Mouse (Mus musculus): ENCODE measurements around the gene Otop3.

Otop3 gene

DNA sequence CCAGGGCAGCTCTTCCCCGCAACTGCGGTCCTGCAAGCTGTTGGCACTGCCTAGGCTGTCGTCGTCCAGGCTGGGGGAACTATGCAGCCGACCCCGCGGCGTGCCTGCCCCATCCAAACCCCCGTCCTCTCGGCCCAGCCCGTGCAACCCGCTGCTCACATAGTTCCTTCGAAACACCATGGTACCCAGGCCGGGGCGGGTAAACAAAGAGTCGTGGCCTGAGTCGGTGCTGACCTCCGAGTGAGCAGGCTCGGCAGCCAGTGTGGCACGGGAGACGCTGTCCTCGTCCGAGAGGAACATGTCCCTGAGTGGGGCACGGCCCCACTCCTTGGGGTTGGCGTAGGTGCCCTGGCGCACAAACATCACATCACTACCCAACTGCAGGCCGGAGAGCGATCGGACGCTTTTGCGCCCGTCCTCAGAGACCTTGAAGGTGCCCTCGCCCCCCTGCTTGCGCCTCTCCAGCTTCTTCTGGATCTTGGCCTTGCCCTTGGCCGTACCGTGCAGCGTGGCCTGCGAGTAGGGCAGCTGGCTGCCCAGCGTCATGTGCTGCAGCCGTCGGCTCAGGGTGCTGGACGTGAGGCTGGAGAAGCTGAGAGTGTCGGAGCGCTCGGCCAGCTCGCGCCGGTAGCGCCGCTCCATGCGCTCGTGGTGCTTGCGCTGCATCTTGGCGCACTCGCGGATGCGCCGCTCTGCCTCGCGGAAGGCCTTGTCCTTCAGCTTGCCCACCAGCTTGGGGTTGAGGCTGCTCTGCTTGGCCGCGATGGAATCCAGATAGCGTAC lies 16.1 kb upstream of the Otop3 start:
- no peak for DNase-seq (ENCODE audit: low spot score in 2 of 2)

- DNase-seq (ENCODE audit: low spot score in 2 of 2), result no peak
Measured at GRCm38 (mm10) chr11:115319704-115320383, 14.7 kb upstream of the Otop3 start.

DNA sequence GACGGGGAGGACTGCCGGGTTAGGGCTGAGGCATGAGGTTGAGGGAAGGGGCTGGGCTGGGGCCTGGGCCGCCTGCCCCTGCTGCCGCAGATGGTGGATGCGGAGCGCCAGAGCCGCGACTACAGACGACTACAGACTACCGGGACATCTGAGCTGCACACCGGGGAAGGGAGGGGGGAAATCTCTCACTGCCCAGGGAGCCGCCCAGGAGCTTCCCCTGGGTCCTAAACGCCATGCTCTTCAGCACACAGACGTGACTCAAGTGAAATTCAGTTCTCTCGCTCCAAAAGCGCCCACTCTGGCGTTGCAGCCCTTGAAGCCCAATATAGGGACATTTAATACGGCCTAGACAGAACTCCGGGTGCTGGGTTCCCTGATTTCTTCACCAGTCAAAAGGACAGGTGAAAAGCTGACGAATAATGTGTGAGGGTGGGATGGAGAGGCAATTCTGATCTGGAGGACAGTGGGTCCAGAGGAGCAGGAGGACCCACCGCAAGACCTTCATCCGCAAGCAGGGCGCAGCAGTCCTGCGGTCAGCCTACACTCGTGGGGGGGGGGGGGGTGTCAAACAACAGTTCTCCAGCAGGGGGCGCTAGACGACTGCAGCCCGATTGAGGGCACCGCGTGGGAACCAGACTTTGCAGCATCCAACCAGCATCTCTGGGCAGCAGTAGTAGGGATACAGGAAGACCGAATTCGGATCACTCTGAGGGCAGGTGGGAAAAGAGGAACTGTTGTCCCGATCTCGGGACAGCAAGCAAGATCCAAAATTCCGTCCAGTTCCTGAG lies 12.4 kb upstream of the Otop3 start, which contains the start of gene Ush1g:
Gene Ush1g, minus strand, starts transcription at position 136 of the 788 bp plus-strand sequence.
- DNase-seq (ENCODE audit: low spot score in 2 of 2), result no peak

DNA sequence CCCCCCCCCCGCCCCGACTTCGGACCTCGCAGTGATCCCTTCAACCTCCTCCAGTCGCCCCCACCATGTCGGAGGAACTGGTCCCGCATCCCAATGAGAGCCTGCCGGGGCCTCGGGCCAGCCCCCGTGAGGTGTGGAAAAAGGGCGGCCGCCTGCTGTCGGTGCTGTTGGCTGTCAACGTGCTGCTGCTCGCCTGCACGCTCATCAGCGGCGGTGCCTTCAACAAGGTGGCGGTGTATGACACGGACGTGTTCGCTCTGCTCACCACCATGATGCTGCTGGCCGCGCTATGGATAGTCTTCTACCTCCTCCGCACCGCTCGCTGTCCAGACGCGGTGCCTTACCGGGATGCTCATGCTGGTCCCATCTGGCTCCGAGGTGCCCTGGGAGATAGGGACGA lies 11.2 kb upstream of the Otop3 start:
- no peak for DNase-seq (ENCODE audit: low spot score in 2 of 2)

- DNase-seq (ENCODE audit: low spot score in 2 of 2), result peak; percentile 53 to 57
Measured at GRCm38 (mm10) chr11:115326730-115327129, 7.8 kb upstream of the Otop3 start.

- no peak for DNase-seq (ENCODE audit: low spot score in 2 of 2)
Measured at GRCm38 (mm10) chr11:115329339-115329738, 5.2 kb upstream of the Otop3 start.

- DNase-seq (ENCODE audit: low spot score in 2 of 2), result no peak
Measured at GRCm38 (mm10) chr11:115335223-115335622, 692 bp downstream of the Otop3 start.

- no peak for DNase-seq (ENCODE audit: low spot score in 2 of 2)
Measured at GRCm38 (mm10) chr11:115336115-115336514, 1.6 kb downstream of the Otop3 start.

DNA sequence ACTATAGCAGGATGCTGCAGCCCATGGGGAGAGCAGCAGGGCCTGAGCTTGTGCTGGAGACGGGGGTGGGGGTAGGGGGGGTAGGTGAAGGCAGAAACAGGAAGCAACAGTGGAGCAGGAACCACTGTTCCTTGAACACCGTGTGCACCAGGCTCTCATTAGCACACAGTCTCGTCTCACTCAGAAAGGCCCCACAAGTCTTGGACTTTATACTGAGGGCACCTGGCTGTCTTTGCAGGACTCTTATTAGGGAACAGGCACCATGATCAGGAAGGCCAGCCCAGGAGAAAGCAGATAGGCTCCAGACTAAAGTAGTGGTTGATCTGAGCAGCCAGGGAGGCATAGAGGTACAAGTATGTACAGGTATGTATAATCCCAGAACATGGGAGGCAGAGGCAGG lies 2.8 kb downstream of the Otop3 start:
- no peak for DNase-seq (ENCODE audit: low spot score in 2 of 2)

DNA sequence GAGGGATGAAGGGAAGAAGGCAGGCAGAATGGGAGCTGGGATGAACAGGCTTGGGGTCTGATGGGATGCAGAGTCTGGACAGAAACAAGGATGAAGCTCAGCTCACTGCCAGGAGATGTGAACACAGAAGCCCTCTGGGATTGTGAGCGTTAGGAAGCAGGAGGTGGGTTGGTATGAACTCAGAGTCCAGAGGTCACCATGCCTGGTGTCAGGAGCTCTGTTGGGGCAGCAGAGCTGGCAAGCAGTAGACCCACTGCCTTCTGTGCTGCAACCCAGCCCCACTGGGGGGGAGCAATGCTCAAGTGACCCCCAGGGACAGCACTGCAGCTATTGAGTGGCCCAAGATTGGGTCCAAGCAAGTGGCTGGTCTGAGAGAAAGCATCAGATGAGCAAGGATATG lies 3.3 kb downstream of the Otop3 start:
- DNase-seq (ENCODE audit: low spot score in 2 of 2), result no peak

DNA sequence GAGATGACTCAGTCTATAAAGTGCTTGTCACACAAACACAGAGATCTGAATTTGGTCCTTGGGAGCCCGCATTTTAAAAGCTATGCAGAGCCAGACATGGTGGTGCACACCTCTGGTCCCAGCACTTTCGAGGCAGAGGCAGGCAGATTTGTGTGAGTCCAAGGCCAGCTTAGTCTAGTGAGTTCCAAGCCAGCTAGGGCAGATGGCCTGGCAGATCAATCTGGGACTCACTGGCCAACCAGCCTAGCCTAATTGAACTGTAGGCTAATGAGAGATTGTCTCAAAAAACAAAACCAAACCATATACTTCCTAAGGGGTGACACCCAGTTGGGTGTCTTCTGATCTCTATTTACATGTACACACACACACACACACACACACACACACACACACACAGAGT lies 6.7 kb downstream of the Otop3 start:
- DNase-seq (ENCODE audit: low spot score in 2 of 2), result no peak

DNA sequence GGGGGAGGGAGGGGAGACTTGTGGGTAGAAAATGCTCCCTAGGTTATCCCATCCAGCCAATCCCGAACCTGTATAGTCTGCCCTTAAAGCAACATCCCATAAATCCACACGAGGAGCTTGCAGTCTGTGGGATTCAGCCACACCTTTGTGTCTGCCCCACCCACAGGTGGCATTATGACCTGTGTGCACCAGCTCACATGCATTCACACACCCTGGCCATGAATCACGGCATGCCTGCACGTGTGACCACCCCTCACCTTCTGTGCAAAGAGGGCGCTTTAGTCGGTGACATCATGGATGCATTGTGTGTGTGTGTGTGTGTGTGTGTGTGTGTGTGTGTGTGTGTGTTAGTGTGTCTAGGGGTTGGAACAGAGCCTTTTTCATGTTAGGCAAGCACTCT lies 7.3 kb downstream of the Otop3 start:
- no peak for DNase-seq (ENCODE audit: low spot score in 2 of 2)

DNA sequence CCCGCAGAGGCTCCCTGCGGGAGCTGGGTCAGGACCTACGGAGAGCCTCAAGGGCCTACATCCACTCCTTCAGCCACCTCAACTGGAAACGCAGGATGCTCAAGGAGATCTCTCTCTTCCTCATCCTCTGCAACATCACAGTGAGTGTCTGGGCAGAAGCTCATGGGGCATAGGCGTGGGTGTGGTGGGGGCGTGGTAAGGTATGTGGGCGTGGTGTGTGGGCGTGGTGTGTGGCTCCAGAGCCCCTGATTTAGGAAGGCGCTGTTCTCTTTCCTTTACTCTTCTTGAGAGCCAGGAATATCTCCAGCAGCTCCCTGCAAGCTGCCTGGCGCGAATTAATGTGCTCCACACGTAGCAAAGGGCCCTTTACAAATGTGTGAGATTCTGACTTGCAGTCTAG lies 10.4 kb downstream of the Otop3 start:
- no peak for DNase-seq (ENCODE audit: low spot score in 2 of 2)

DNA sequence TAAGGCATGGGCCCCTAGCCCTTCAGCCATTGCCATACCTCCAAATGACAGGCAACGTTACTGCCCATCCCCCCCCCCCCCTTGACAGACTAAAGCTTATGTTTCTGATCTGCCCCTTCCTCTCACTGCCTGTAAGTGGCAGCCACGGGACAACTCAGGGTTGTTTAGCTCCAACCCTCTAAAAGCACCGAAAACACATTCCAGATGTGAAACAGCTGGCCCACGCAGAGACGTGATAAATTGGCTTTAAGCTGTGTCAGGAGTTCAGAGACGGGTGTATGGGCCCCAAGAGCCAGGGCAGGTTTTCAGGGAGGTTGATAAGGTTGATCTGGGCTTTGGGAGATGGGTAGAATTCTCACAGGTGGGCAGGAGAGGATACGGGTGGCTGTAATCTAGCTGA lies 11.0 kb downstream of the Otop3 start:
- no peak for DNase-seq (ENCODE audit: low spot score in 2 of 2)

GRCm38 (mm10) chr11:115348681-115349248 lies 14.2 kb downstream of the Otop3 start:
- no peak for DNase-seq (ENCODE audit: low spot score in 2 of 2)

GRCm38 (mm10) chr11:115349976-115350375 lies 15.4 kb downstream of the Otop3 start:
- no peak for DNase-seq (ENCODE audit: low spot score in 2 of 2)

- no peak for DNase-seq (ENCODE audit: low spot score in 2 of 2)
Measured at GRCm38 (mm10) chr11:115353375-115353774, 18.8 kb downstream of the Otop3 start.

GRCm38 (mm10) chr11:115354183-115354582 lies 19.7 kb downstream of the Otop3 start:
- peak; percentile 57 to 62 for DNase-seq (ENCODE audit: low spot score in 2 of 2)

DNA sequence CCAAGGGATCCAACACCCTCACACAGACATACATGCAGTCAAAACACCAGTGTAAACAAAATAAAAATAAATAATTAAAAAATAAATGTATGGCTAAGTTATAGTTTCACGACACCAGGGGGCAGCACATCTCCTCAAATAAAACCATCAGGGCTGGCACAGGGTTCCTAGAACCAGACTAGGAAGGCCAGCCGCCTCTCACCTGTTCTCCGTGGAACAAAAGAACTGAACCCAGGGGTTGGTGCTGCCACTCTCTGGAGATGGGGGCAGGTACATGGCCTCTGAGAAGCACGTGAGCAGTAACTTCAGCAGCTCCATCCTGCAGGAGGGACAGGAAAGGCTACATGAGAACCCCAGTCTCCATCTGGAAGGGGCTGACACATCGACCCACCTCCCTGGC lies 23.9 kb downstream of the Otop3 start:
- peak; percentile 80 for DNase-seq (ENCODE audit: low spot score in 2 of 2)

- DNase-seq (ENCODE audit: low spot score in 2 of 2), result no peak
Measured at GRCm38 (mm10) chr11:115359293-115359692, 24.8 kb downstream of the Otop3 start.

GRCm38 (mm10) chr11:115359726-115360125 lies 25.2 kb downstream of the Otop3 start:
- DNase-seq (ENCODE audit: low spot score in 2 of 2), result no peak

- no peak for DNase-seq (ENCODE audit: low spot score in 2 of 2)
Measured at GRCm38 (mm10) chr11:115364136-115364535, 29.6 kb downstream of the Otop3 start.

Measured in right cerebral cortex, adult 2 months (tissue).